Mouse (Mus musculus) liver, embryonic 11.5 days (tissue): ENCODE measurements around the gene Mms19. TPM values are rescaled to one million over a fixed set of nuclear protein-coding genes. Genes with fewer than 3 reads are reported as not detected.
A peak's percentile ranks its signal among the peaks of the same experiment; 100 is the strongest.

Experiments
- ATAC-seq: fragments of 200-750 bp; cut with Nextera tagmentation; replicated peaks from 2 replicates; pipeline ENCODE4 v1.8.0; 2017; ENCODE audit warnings: moderate number of reproducible peaks, mild to moderate bottlenecking, moderate TSS enrichment, moderate library complexity; ENCODE audit not compliant: low FRiP score
- DNase-seq: peaks from one replicate; pipeline ENCODE4 v3.0.0-alpha.2; 2017; ENCODE audit warnings: low spot score
- H3K27ac ChIP-seq: fragments of 300-500 bp; sonication (generic); 2 replicates; pipeline ENCODE4 v1.5.1; 2014; ENCODE audit warnings: mild to moderate bottlenecking, low read depth, low read length, control low read depth
- H3K27me3 ChIP-seq: fragments of 300-500 bp; sonication (generic); replicated peaks from 2 replicates; pipeline ENCODE4 v1.6.1; 2014; ENCODE audit warnings: low read length, mixed read lengths; ENCODE audit not compliant: control insufficient read depth, insufficient read depth
- H3K36me3 ChIP-seq: fragments of 300-500 bp; sonication (generic); 2 replicates; pipeline ENCODE4 v1.6.1; 2014; ENCODE audit warnings: mild to moderate bottlenecking, low read length, moderate library complexity, mixed read lengths; ENCODE audit not compliant: control insufficient read depth, insufficient read depth
- H3K4me1 ChIP-seq: fragments of 300-500 bp; sonication (generic); replicated peaks from 2 replicates; pipeline ENCODE4 v1.6.1; 2014; ENCODE audit warnings: low read length, mixed read lengths; ENCODE audit not compliant: control insufficient read depth, insufficient read depth
- H3K4me2 ChIP-seq: fragments of 300-500 bp; sonication (generic); 2 replicates; pipeline ENCODE4 v1.6.1; 2014; ENCODE audit warnings: mild to moderate bottlenecking, control low read depth, moderate library complexity
- H3K4me3 ChIP-seq: fragments of 300-500 bp; sonication (generic); 2 replicates; pipeline ENCODE4 v1.5.1; 2014; ENCODE audit warnings: low read depth, low read length, control low read depth
- H3K9ac ChIP-seq: fragments of 300-500 bp; sonication (generic); 2 replicates; pipeline ENCODE4 v1.6.1; 2014; ENCODE audit warnings: low read depth, low read length, control low read depth
- H3K9me3 ChIP-seq: fragments of 300-500 bp; sonication (generic); 2 replicates; pipeline ENCODE4 v1.6.1; 2016; ENCODE audit warnings: low read length, inconsistent platforms, mixed read lengths; ENCODE audit not compliant: control insufficient read depth
- WGBS: fragments of 180-500 bp; shearing (Covaris S2); extraction: QIAGEN DNeasy Blood & Tissue Kit; methylation state at CpG from one replicate; pipeline ENCODE4 v1.1.7; 2014; 5-methylcytosine and 5-hydroxymethylcytosine counted together
- polyA plus RNA-seq: library from polyadenylated mRNA; unstranded; fragments of >200 nt; fragmentation: Nextera tagmentation; extraction: Ambion mirVana; gene quantifications from 2 replicates; pipeline ENCODE4 v1.2.1, GENCODE M21; 2014

The Mms19 gene
- polyA plus RNA-seq = 27.9 and 29.1 TPM in 2 replicates

DNA sequence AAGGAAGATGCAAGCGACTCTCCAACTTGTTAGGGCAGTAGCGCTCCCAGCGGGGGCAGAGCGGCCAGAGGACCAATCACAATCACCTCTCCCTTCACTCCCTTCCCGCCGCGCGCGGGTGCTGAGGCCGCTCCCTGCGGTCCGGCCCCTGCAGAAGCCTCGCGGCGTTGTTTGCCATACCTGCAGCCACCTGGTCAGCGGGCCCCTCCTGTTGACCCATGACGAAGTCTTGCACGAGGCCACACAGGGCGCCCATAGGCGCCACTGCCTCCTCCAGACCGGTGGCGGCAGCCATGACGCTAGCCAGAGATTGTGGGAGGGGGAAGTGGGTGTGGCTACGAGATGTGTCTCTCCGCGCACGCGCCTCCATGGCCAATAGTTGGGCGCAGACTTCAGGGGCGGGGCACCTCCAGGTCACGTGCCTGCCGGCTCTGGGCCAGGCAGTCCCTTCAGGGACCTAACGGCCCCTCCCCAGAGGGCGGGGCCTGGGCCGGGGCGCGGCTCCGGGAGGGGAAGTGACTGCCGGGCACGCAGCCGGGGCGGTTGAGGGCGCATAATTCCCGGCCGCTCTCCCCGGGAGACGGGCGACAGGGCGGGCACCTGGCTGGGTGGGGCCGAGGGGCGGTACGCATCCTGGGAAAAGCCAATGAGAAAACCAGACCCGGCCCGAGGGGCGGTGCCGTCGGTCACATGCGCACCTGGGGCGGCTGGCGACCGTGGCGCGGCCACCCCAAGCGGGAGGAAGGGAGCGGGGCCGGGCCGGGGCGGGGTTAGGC lies at the start of gene Mms19:
Gene Mms19 (minus strand): TSS at position 339 of the 776 bp plus-strand sequence.
- H3K4me2 ChIP-seq = peak within 1 kb of the TSS; percentile 100
- DNase-seq (peak; percentile 98), ATAC-seq (peak; percentile 94)
- H3K27me3 ChIP-seq = peaks cover 2% of the 10 kb centered on the region; the same call in 1 of the 2 replicates
- peak within 1 kb of the TSS; percentile 78 for H3K9ac ChIP-seq
- H3K9me3 ChIP-seq = no peaks in the 10 kb centered on the region
- H3K4me3 ChIP-seq = peak within 1 kb of the TSS; percentile 90
- WGBS = under 1% methylated on average over 61 of the region's 68 CpGs
- no peaks in the 10 kb centered on the region for H3K36me3 ChIP-seq
- H3K4me1 ChIP-seq = peaks cover 8% of the 10 kb centered on the region; the same call in 1 of the 2 replicates
- peak within 1 kb of the TSS; percentile 79 for H3K27ac ChIP-seq

DNA sequence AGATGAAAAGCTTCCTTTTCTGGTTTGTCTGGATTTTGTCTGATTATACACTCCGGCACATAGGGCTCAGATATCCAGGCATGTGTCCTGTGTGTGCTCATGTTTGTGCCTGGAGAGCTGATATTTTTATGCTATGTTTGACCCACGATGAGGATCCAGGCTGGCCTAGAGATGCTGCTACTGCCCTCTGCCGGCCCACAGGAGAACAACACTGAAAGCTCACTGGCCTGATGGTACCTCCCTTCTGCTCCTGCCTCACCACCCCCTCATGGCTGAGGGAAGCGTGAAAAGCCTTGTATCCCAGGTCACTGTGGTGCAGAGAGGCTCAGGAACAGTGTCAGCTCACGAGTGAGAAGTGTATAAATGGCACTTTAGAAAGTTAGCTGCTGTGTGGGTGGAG lies 45.2 kb upstream of the Mms19 start:
- Histone ChIP-seq H3K9ac (no peak overlapping the region), H3K4me1 (0 out of 2 replicates have a peak, but pooled peaks cover 3% of the 10 kb centered on the region), H3K36me3 (no peaks in the 10 kb centered on the region), H3K4me2 (no peak overlapping the region), H3K27me3 (no peaks in the 10 kb centered on the region), H3K4me3 (no peak overlapping the region), H3K27ac (no peak overlapping the region), H3K9me3 (no peaks in the 10 kb centered on the region)
- WGBS = 7% methylated on average over 5 of the region's 5 CpGs
- DNase-seq = peak; percentile 74
- ATAC-seq = peak; percentile 57; the same call in 1 of the 2 replicates

DNA sequence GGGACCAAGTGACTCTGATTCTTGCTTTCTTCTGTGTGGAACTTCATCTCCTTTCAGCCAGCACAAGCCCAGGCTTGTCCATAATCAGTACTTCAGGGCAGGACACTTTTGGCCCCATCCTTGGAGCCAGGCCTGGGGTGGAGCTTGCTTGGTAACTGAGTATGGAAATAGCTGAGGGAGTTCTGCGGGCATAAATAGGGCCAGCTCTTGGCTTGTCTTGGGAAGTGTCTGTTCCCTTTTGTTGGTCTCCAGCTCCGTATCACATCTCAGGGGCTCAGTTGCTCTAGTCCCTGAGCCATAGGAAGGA lies 41.5 kb upstream of the Mms19 start:
- 88% methylated on average over 2 of the region's 2 CpGs for WGBS
- Histone ChIP-seq H3K27ac (no peak overlapping the region), H3K36me3 (no peaks in the 10 kb centered on the region)

DNA sequence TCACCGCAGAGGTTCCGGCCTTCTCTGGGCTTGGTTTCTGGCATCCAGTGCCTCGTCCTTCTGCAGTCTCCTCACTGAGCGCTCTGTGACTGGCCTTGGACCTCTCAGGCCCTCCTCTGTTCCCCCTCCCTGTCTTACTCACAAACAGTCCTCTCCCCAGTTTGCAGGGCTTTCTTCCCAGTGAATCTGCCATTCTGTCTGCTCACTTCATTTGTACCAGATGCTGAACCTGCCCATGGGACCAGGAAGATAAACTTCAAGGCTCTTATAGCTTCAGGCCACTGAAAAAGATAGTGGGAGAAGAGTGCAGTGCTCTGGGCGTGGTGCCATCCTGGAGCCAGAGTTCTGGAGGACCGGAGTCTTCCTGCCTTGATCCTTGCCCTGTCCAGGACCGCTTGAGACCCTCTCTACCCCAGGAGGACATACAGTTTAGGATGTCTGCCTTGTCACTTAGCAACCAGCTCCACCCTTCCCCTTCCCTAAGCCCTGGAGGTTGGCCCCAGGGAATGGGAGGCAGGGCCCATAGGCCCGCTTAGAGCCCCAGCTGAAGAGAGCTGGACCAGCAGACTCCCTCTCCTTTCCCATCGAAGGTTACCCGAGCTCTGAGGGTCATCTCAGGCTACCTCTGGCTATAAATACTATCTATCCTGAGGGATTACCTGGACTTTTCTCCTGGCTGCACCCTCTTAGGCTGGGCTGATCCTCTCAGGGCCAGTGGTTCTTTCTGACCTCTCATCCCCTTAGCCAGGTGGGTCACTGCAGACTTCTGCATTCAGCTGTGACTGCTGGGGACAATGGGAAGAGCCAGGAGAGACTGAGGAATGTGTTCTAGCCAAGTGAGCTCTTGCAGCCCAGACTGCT lies 41.0 kb upstream of the Mms19 start:
- ATAC-seq = no peak
- WGBS = 74% methylated on average over 10 of the region's 10 CpGs
- peaks cover 8% of the 10 kb centered on the region; the same call in 1 of the 2 replicates for H3K4me1 ChIP-seq

More for the DNA sequence above, 41.5 kb upstream of the Mms19 start:
- DNase-seq (no peak), ATAC-seq (no peak)
- Histone ChIP-seq H3K4me3 (no peak overlapping the region), H3K4me2 (no peak overlapping the region), H3K9me3 (no peaks in the 10 kb centered on the region), H3K4me1 (peaks cover 8% of the 10 kb centered on the region; the same call in 1 of the 2 replicates), H3K27me3 (no peaks in the 10 kb centered on the region), H3K9ac (no peak overlapping the region)

DNA sequence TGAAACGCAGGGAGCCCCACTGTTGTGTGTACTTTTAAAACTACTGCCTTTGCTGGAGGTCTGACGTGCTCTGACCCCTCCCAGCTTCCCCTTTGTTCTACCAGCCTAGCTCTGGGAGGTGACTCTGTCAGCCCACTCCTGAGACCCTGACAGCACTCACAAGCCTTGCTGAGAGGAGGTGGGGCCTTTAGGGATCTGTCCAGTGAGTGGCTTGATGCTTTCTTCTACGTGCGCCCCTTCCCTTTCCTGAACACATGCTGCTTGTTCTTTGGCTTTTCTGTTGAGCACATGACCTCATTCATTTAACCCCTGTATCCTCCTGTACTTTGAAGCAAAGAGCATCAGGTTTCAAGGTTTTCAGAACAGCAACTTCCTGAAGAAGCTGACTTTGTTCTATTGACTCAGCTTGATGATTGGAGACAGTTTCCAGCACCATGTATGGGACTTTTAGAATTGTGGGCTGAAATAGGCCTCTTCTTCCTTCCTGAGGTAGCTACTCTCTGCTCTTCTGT lies 38.1 kb upstream of the Mms19 start:
- Histone ChIP-seq H3K27me3 (no peaks in the 10 kb centered on the region), H3K36me3 (no peaks in the 10 kb centered on the region), H3K4me1 (peaks cover 8% of the 10 kb centered on the region; the same call in 1 of the 2 replicates), H3K4me2 (no peak overlapping the region), H3K4me3 (no peak overlapping the region), H3K27ac (peak overlapping the region; percentile 32; the same call in 1 of the 2 replicates), H3K9me3 (no peaks in the 10 kb centered on the region), H3K9ac (no peak overlapping the region)
- no peak; the same call in 1 of the 2 replicates for ATAC-seq
- WGBS = 38% methylated on average over 4 of the region's 4 CpGs
- DNase-seq = no peak

More for the DNA sequence above, 41.0 kb upstream of the Mms19 start:
- H3K4me2 ChIP-seq = no peak overlapping the region
- no peak overlapping the region for H3K27ac ChIP-seq
- no peaks in the 10 kb centered on the region for H3K36me3 ChIP-seq
- no peak for DNase-seq
- H3K9ac ChIP-seq = no peak overlapping the region
- H3K9me3 ChIP-seq = no peaks in the 10 kb centered on the region
- H3K27me3 ChIP-seq = no peaks in the 10 kb centered on the region
- no peak overlapping the region for H3K4me3 ChIP-seq

DNA sequence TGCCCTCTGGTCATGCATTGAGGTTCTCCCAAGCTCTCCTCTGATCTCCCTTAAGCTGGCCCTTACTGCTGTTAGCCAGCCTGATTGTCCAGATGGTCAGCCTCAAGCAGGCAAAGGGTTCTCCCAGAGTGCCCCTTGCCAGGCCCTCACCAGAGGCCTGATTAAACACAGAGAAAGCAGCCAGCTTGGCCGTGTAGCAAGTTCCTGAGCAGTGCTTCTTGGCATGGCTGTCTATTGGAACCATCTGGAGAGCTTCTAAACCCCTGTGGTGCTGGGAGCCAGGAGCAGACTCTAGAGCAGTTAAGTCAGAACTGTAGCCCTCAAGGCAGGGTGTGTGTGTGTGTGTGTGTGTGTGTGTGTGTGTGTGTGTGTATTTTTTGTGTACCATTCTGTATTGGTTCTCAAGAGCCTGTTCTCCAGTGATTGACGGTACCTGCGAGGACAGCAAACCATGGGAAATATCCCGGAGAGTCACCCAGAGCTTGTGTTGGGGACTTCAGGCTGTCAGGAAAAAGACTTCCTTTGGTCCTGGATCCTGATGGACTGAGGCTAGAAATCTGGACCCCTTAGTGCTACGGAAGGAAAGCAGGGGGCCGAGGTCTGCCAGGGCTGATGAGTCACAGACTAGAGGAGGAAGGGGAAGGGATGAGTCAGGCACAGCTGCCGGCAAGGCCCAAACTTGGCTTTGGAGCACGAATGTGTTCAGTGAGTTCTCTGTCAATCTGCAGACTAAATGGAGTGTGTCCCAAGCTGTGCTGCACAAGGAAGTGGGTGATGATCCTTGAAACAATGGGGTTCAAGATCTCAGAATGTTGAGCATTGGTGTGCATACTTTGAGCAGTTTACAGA lies 36.7 kb upstream of the Mms19 start:
- Histone ChIP-seq H3K27ac (peak overlapping the region; percentile 45; the same call in 1 of the 2 replicates), H3K4me2 (no peak overlapping the region), H3K4me3 (no peak overlapping the region), H3K27me3 (no peaks in the 10 kb centered on the region), H3K4me1 (peaks cover 8% of the 10 kb centered on the region; the same call in 1 of the 2 replicates), H3K36me3 (no peaks in the 10 kb centered on the region), H3K9ac (no peak overlapping the region), H3K9me3 (no peaks in the 10 kb centered on the region)
- 51% methylated on average over 8 of the region's 8 CpGs for WGBS
- DNase-seq = no peak
- ATAC-seq = no peak

DNA sequence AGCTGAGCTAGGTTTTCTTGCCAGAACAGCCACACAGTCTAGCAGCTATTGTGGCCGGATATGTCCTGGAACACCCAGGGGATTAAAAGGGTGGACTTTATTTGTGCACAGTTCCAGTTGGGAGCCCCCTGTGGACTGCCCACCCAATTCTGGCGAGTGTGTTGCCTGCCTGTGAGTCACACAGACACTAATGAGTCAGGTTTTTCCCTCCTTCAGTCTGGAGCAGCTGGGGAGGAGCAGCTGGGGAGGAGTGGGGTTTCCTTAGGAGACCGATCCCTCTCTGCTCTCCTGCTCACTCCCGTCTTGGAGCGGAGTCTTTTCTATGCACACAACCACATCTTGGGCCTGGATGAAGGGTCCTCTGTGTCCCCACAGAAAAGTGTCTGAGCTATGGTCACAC lies 35.9 kb upstream of the Mms19 start:
- Histone ChIP-seq H3K4me3 (no peak overlapping the region), H3K9ac (no peak overlapping the region), H3K36me3 (no peaks in the 10 kb centered on the region), H3K9me3 (no peaks in the 10 kb centered on the region), H3K27me3 (no peaks in the 10 kb centered on the region), H3K27ac (peak overlapping the region; percentile 45; the same call in 1 of the 2 replicates), H3K4me2 (no peak overlapping the region), H3K4me1 (peaks cover 6% of the 10 kb centered on the region; the same call in 1 of the 2 replicates)
- DNase-seq (no peak), ATAC-seq (no peak)
- 78% methylated on average over 5 of the region's 5 CpGs for WGBS

DNA sequence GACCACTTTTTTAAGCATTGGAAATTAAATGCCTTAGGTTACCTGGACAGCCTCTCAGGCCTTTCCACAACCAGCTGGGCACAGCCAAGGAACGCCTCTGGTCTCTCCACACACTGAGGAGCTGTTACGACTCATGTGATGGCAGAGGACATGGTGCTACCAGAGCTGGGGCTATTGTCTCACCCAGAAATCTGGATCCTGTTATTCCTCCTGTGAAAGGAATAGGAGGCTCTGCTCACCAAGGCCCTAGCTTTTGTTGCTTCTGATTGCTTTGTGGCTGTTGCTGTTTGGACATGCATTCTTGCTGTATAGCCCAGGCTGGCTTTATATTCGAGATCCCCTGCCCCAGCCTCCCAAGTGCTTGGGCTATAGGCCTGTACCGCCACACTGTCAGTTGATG lies 35.3 kb upstream of the Mms19 start:
- WGBS = 78% methylated on average over 4 of the region's 4 CpGs
- Histone ChIP-seq H3K4me3 (no peak overlapping the region), H3K27me3 (no peaks in the 10 kb centered on the region), H3K4me1 (peaks cover 6% of the 10 kb centered on the region; the same call in 1 of the 2 replicates), H3K36me3 (no peaks in the 10 kb centered on the region), H3K9me3 (no peaks in the 10 kb centered on the region), H3K4me2 (no peak overlapping the region), H3K27ac (no peak overlapping the region), H3K9ac (no peak overlapping the region)
- ATAC-seq (no peak), DNase-seq (no peak)
